Mouse (Mus musculus): Measurements from ENCODE around the gene Fhit. TPM values are rescaled to one million over a fixed set of nuclear protein-coding genes. Genes with fewer than 3 reads are reported as not detected.

Fhit gene
- polyA plus RNA-seq, 1 experiment = 8.5 TPM

DNA sequence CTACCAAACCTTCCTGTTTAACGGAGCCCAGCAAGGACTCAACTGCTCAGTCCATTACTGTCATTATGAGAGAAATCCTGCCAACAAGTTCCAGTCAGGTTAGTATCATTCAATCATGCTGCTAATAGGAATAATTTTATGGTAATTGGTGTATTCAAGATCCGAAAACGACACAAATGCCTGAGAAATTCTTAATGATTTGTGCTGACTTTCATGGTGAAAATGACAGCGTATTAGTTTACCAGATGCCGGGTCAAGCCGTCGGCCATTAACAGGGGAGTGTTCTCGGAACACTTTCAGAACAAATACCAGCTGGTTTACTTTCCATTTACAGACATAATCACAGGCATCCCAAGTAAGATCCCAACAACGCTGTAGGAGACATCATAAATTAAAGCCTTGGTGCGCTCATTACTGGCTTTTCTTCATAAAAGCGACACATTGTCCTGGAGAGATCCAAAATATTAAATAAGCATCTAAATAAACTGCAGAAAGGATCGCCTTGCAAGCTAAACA, 451.0 kb downstream of the Fhit start:
- no peak for DNase-seq (ENCODE audit: low read depth)

GRCm38 (mm10) chr14:10701707-10702106, 460.1 kb downstream of the Fhit start:
- no peak for DNase-seq (ENCODE audit: low read depth)

- DNase-seq (ENCODE audit: low read depth) = no peak
These were observed 481.8 kb downstream of the Fhit start for GRCm38 (mm10) chr14:10680041-10680440.

GRCm38 (mm10) chr14:10679638-10680037, 482.2 kb downstream of the Fhit start:
- no peak for DNase-seq (ENCODE audit: low read depth)

GRCm38 (mm10) chr14:10677627-10678026, 484.2 kb downstream of the Fhit start:
- DNase-seq (ENCODE audit: low read depth) = no peak

DNA sequence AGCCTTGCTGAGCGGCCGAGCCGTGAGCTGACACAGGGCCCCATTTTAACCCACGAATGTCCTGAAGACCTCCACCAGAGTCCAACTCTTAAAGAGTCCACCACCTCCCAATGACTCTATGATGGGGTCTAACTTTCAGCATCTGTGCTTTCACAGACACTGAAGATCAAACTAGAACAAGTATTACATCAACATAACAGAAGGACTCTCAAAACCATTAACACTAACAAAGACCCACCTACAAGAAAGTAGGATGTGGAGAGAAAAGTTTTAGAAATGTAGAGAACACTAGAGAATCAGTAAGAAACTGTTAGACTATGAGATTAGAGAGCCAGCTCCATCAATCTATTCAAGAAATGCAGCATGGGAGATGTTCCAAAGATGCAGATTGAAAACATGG, 501.6 kb downstream of the Fhit start:
- no peak for DNase-seq (ENCODE audit: low read depth)

GRCm38 (mm10) chr14:10659326-10659725, 502.5 kb downstream of the Fhit start:
- no peak for DNase-seq (ENCODE audit: low read depth)

DNA sequence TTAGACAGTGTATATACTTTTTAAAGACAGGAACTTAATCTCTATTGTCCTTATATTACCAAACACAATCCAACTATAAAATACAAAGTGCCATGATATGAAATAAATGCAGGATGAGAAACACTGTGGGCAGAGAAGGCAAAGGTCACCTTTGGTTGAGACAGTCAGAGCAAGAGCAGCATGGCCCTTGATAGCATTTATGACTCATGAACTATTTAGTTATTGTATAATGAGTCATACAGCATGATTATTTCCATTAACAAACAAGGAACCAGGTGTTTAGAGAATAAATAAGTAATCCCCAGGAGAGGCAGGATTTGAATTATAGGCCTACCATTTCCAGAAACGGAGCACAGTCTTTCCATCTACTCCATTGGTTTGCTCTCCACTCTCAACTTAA, 503.6 kb downstream of the Fhit start:
- DNase-seq (ENCODE audit: low read depth) = no peak

GRCm38 (mm10) chr14:10657364-10657763, 504.5 kb downstream of the Fhit start:
- DNase-seq (ENCODE audit: low read depth) = no peak

DNA sequence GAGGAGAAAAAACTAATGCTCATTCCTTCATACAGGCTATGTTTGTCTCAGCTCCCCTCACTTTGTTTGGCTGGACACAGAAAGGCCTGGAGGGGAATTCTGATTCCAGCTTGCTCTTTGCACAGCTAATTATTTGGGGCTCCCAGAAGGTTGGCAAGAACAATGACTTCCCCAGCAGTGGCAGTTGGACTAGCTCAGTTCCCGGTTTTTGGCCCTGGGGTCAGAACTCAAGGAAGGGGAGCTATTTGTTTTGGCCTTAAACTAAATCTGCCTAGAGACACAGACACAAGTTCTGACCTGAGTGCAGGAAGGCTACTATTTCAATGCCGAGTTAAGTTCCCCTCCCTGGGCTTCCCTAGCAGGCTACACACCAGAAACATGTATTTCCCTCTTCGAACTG, 506.0 kb downstream of the Fhit start:
- DNase-seq (ENCODE audit: low read depth) = no peak

DNA sequence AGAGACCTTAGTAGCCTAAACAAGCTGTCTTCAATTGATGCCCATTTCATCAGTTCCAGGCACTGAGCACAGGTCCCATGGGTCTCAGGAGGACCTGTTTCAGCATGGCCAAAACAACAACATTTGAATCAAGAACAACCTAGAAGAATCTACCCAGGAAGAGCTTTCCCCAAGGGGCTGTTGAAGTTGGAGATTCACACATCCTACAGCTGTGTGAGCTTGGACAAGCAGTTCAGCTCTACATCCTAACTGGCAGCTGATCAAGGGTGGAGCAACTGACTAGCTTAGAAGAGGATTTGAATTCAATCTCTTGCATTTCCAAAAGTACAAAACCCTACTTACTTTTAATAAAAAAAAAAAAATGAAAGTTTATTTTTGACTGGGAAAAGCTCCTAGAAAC, 514.0 kb downstream of the Fhit start:
- DNase-seq (ENCODE audit: low read depth) = no peak

DNA sequence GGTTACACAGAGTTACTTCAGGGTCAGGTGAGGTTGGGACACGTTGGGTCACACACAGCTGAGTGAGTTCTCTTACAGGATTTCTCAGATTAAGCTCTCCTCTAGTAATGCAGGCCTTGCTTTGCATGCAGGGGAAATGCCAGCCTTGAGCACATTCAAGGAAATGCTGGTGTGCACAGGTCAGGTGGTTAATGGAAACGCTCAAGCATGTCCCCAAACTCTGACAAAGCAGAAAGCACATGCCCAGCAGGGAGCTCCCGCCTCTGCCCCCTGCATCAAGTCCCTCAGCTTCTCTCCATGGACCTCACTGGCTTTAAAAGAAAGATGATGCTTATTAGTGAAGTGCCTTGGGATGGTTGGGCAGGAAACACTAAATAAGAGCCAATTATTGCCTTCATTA, 530.1 kb downstream of the Fhit start:
- DNase-seq (ENCODE audit: low read depth) = no peak

DNA sequence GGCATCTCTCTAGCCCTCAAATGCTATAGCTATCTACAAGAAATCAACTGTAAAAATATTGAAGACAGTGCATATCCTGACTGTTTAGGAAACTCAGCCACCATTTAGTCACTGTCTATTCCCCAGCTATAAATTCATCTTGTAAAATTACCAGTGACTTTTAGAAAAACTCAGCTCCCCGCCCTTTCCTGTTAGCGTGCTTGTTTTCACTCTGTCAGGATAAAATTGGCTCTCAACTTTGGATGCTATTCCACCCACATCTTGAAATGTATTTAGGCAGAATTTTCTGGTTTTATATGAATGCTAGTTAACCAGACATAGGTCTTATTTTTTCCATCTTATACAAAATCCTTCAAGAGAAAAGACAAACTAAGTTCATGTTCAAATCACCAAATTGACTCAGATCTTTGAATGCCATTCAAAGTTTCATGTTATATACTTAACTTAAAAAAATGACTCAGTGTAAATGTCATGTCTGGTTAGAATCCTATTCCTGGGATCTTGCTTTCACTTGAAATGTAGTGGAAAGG, 530.9 kb downstream of the Fhit start:
- DNase-seq (ENCODE audit: low read depth) = no peak

DNA sequence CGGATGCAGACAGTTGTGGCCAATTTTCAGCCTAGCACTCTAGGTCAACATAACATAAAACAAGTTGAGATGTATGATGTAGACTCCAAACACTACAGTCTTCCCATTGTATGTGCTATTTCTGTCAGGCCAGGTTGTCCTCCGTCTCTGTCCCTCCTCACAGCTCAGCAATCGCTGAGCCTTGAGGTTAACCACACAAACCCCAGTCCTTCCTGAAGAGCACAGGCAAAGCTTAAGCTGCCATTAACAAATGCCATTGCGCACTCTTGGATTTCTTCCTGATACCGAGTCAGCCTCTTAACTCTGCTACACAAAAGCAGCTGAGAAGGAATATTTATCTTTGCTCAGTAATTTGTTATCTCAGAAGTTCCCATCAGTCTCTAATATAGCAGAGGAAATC, 568.4 kb downstream of the Fhit start:
- no peak for DNase-seq (ENCODE audit: low read depth)

DNA sequence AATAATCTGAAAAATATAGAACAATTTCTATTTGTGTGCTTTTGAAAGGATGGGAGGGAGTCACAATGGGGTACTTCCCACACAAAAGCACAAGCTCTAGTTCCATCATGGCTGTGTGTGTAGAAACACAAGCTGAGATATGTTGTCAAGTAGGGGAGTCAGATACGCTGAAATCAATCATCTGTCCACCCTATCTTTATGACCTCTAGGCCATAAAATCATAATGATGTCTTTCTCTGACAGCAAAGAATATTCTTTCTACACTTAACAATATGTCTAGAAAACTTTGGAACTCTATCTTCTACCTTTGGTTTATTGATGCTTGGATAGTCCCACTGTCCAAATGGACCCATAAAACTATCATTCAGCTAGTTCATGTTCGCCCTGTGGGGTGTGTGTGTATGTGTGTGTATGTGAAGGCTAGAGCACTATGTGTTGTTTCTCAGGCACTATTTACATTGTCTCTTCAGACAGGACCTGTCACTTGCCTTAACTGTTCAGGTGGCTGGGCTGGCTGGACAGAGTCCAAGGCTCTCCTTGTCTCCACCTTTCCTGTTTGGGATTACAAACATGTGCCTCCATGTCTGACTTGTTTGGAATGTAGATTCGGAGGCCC, 592.8 kb downstream of the Fhit start:
- DNase-seq (ENCODE audit: low read depth) = no peak

- DNase-seq (ENCODE audit: low read depth) = no peak
These were observed 594.1 kb downstream of the Fhit start for GRCm38 (mm10) chr14:10567771-10568170.

DNA sequence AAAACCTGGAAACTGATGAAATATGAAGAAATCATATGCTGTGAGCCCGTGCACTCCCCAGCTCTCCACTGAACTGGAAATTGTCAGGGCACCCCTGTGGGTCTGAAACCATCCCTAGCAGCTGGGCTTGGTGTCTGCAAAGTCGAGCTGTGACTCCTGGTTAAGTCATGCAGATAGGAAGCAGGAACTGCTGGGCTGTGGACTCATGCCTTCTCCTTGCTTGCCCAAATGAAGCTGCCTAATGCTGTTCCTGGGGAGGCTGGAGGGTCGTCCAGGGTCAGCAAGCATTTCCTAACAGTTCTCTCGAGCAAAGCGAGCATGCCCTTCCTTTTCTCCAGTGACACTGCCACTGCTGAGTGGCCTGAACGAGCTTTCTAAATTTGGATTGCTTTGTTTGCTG, 607.1 kb downstream of the Fhit start:
- DNase-seq (ENCODE audit: low read depth) = no peak

GRCm38 (mm10) chr14:10548632-10549031, 613.2 kb downstream of the Fhit start:
- DNase-seq (ENCODE audit: low read depth) = peak; percentile 5

DNA sequence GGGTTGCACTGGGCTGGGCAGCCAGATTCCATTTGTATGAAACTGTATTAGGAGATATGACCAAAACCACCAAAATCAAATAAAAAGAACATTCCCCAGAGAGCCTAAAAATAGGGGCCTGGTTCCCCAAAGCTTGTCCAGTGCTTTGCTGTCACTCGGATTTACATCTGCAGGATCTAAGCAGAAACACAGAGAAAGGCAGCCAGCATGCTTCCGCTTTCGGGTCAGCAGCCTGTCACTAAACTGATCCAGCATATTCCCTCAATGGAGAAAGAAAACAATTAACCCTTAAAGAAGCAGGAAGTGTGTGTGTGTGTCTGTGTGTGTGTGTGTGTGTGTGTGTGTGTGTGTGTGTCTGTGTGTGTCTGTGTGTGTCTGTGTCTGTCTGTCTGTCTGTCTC, 615.9 kb downstream of the Fhit start:
- no peak for DNase-seq (ENCODE audit: low read depth)

DNA sequence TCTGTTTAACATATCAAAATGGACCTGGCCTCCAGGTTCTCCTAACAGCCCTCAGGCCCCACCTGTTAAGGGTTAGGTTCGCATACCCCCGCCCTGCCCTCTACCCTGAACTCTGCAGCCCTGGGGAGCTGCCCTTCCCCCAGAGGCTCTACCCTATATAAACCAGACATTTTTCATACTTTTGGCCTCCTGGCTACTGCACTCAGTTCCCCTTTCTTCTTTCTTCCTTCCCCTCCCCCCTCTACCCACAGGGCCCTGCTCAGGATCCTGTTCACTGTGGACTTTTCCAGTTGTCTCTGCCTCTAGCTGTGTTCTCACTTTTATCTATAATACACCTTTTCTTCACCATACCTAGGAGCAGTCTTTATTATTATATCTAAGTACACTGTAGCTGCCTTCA, 627.0 kb downstream of the Fhit start:
- DNase-seq (ENCODE audit: low read depth) = no peak

DNA sequence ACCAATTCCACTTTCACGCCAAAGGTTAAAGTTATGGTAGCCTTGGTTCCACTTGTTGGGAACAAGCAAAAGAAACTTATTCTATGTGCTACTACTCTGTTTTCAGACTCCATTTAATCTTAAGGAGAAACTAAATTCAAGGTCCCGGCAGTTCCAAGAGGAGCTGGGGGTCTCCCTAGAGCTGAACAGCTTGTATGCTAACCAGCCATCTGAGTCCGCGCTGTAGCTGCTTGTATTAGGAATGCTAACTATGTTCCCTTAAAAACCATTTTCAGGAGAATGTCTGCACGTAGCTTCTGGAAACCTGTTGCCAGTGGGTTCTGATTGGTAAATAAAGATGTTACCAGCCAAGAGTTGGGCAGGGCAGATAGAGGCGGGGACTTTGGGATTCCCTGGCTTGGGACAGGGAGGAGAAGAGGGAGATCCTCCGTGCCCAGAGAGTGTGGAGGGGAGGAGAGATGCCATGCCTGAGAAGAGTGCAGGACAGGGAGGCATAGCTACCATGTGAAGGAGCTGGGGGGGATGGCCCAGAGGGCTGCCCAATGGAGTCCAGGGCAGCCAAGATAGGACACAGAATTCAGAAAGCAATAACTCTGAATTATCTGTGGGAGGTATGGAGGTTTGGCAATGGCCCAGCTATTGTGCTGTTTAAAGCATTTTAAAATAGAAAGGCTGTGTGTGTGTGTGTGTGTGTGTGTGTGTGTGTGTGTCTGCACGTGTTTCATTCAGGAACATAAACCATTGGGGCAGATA, 629.9 kb downstream of the Fhit start:
- no peak for DNase-seq (ENCODE audit: low read depth)

- no peak for DNase-seq (ENCODE audit: low read depth)
These were observed 635.0 kb downstream of the Fhit start for GRCm38 (mm10) chr14:10526800-10527199.

DNA sequence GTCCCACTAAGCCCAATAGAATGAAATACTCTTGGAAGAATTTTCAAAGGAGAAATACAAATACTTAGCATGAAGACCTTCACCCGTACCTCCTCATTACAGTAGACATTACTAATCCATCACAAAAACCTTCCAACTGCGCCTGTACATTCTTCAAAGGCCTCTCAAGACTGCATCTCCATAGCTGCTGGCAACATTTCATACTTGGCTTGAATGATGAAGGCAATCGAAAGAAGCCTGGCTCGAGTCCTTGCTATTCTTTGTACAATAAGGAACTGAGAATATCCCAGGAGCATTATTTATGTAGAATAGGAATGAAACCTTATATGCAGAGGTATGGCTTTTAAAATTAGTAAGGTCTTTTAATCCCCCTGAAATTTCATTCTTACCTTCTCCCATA, 636.0 kb downstream of the Fhit start:
- no peak for DNase-seq (ENCODE audit: low read depth)

Data from gonadal fat pad, adult 2 months (tissue).